In the genomic region with DNA sequence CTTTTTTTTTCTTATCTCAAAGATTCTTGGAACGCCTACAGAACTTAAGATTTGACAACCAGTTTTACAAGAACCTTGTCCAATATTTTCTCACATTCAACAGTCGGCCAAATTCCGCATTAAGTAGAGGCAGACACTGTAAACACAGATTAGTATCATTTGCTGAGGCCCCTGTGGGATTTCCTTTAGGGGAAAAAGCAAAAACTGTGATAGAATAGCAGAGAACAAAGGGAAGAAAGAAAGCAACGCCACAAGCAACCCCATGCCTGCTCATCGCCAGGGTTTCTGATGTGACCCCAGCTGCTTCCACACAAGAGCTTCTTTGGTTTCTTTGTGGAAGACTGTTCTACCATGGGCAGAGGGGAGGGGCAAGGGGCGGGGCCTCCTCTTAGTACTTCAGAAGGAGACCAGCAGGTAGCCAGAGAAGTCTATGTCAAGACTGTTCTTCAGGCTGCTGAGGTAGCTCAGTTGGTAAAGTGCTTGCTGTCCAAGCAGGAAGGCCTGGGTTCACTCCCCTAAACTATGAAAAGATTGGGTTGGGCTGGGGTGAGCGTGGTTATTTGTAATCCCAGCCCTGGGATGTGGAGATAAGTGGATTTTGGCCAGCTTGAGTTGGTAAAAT, we compare ENCODE assay signal across 14 mouse cellular contexts. TPM values are rescaled to one million over a fixed set of nuclear protein-coding genes. Genes with fewer than 3 reads are reported as not detected.
DNase-seq lines count a peak whose midpoint lies in the region; ATAC-seq and TF ChIP-seq lines count a peak whose summit lies in the region.
"Had no signal": no experiment of that assay in that cellular context is flagged by ENCODE, and none has a peak within 500 bp of the region (broad histone marks: within the 10 kb centered on the region; RNA-seq: fewer than 3 reads in every experiment).

No protein-coding gene starts in this region.

- no peaks in the 10 kb centered on the region for H3K36me3 ChIP-seq in embryonic facial prominence, embryonic 10.5 days (replicated peaks)
- no peaks in the 10 kb centered on the region for H3K36me3 ChIP-seq in hindbrain, postnatal 0 days (ENCODE audit: insufficient read depth, low read length)
- H3K36me3 ChIP-seq: limb, embryonic 13.5 days had no signal

- H3K4me3 ChIP-seq in embryonic facial prominence, embryonic 10.5 days: no peak overlapping the region
- no peak overlapping the region for H3K4me3 ChIP-seq in hindbrain, postnatal 0 days (ENCODE audit: low read length)
- H3K4me3 ChIP-seq: limb, embryonic 13.5 days; megakaryocyte, embryonic 14.5 days had no signal

- no peak overlapping the region for H3K9ac ChIP-seq in hindbrain, postnatal 0 days (replicated peaks; ENCODE audit: low read length)
- H3K9ac ChIP-seq: limb, embryonic 13.5 days had no signal

- 0 out of 2 replicates have a peak, but pooled peaks have one; percentile 29 for ATAC-seq in hindbrain, postnatal 0 days
- ATAC-seq: Patski had no signal

- peak; percentile 15 to 37 for DNase-seq in lung, adult 18-20 months
- DNase-seq in lung, postnatal 25 days (ENCODE audit: low spot score): no peak
- peak; percentile 31 for DNase-seq in Muller cell, postnatal 12 days (ENCODE audit: inconsistent ontology term)
- peak; percentile 55 for DNase-seq in embryonic facial prominence, embryonic 10.5 days (ENCODE audit: low spot score)
- no peak for DNase-seq in hindbrain, postnatal 0 days (ENCODE audit: low spot score)
- no peak for DNase-seq in left cerebral cortex, postnatal 25 days (ENCODE audit: low spot score in 2 of 2)
- DNase-seq in layer of hippocampus, adult 18-20 months (ENCODE audit: low spot score in 2 of 2): no peak
- no peak for DNase-seq in adrenal gland, adult 18-20 months (ENCODE audit: low spot score in 2 of 2)
- DNase-seq: cerebellum, adult 9-11 months; heart, postnatal 36 days had no signal

- intact Hi-C loops in left cerebral cortex, postnatal 25 days (cut with DNase I): no loop called here

- TF ChIP-seq CTCF in hindbrain, postnatal 0 days (IDR thresholded peaks at IDR 0.05; ENCODE audit: low read depth): no peak

- no peaks in the 10 kb centered on the region for H3K9me3 ChIP-seq in embryonic facial prominence, embryonic 10.5 days
- H3K9me3 ChIP-seq in hindbrain, postnatal 0 days (ENCODE audit: low read length): no peaks in the 10 kb centered on the region
- H3K9me3 ChIP-seq: limb, embryonic 13.5 days; megakaryocyte, embryonic 14.5 days had no signal

- 27% methylated on average over 7 of the region's 7 CpGs for WGBS in embryonic facial prominence, embryonic 10.5 days
- WGBS in hindbrain, postnatal 0 days: 24% methylated on average over 7 of the region's 7 CpGs

- H3K27ac ChIP-seq in embryonic facial prominence, embryonic 10.5 days (replicated peaks): no peak overlapping the region
- no peak overlapping the region for H3K27ac ChIP-seq in hindbrain, postnatal 0 days
- H3K27ac ChIP-seq: limb, embryonic 13.5 days had no signal

- H3K27me3 ChIP-seq in embryonic facial prominence, embryonic 10.5 days (replicated peaks; ENCODE audit: low read depth, poor library complexity, severe bottlenecking): peaks cover 16% of the 10 kb centered on the region; the same call in 1 of the 2 replicates
- no peaks in the 10 kb centered on the region for H3K27me3 ChIP-seq in hindbrain, postnatal 0 days (ENCODE audit: insufficient read depth, low read length)
- H3K27me3 ChIP-seq: limb, embryonic 13.5 days; Patski had no signal

- peaks cover 6% of the 10 kb centered on the region for H3K4me1 ChIP-seq in embryonic facial prominence, embryonic 10.5 days
- H3K4me1 ChIP-seq in hindbrain, postnatal 0 days (ENCODE audit: insufficient read depth, low read length): no peaks in the 10 kb centered on the region
- H3K4me1 ChIP-seq: limb, embryonic 13.5 days had no signal

- no peak overlapping the region for H3K4me2 ChIP-seq in hindbrain, postnatal 0 days (ENCODE audit: low read depth, low read length)
- H3K4me2 ChIP-seq: limb, embryonic 13.5 days had no signal

RNA-seq across cellular contexts. Expression of a gene that starts 39.7 kb away (rescaled TPM):
- 3.0 and 3.8 TPM in 2 replicates for polyA plus RNA-seq in embryonic facial prominence, embryonic 10.5 days (2016; fragmentation: Nextera tagmentation; extraction: Ambion mirVana)
- total RNA-seq in hindbrain, postnatal 0 days (2014; rRNA removed): 10.0 and 11.7 TPM in 2 replicates
- 27.4 and 31.1 TPM in 2 replicates for polyA plus RNA-seq in hindbrain, postnatal 0 days (2015; fragmentation: Nextera tagmentation; extraction: Ambion mirVana)
- total RNA-seq in left cerebral cortex, postnatal 25 days (2021): 10 to 100 TPM; 28.4 to 30.2 TPM
- 10 to 100 TPM; 32.6 to 39.8 TPM for total RNA-seq in layer of hippocampus, adult 18-20 months (2021)
- total RNA-seq in adrenal gland, adult 18-20 months (2021): 1 to 10 TPM; 1.3 to 1.5 TPM
- polyA plus RNA-seq: C2C12, Patski had no signal

Comparison
In these comparisons a context has a peak if more than half of its experiments do, and no peak if none do; other contexts are left out.
1. DNase-seq: peak in lung, adult 18-20 months (2 of 2), Muller cell, postnatal 12 days (single experiment) and embryonic facial prominence, embryonic 10.5 days (single experiment); none in lung, postnatal 25 days (single experiment), hindbrain, postnatal 0 days (single experiment), left cerebral cortex, postnatal 25 days (0 of 2), layer of hippocampus, adult 18-20 months (0 of 2) and adrenal gland, adult 18-20 months (0 of 2).